Mouse (Mus musculus) adipocyte (in vitro differentiated cells): ENCODE results near the gene Onecut1.
A peak's percentile ranks its signal among the peaks of the same experiment; 100 is the strongest.

ENCODE experiments used
- DNase-seq: peaks from one replicate; pipeline ENCODE4 v3.0.0-alpha.2; 2016; ENCODE audit warnings: low spot score

Gene Onecut1

DNA sequence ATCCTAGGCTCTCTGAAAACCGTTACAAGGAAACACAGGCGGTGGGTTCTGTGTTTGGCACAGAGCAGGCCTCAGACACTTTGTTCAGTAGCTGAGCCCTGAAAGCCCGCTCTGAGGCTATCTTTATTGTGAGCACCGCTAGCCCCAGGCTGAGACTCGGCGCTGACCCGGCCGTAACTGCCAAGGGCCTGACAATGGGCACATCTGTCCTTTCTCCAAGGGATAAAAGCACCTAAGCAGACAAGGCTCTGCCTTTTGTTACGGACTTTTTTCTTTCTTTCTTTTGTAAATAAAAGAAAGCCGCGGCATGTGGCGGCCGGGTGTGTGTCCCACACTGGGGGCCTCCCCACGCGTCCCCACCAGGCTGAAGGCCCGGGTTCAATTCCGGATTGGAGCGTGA lies 1.3 kb upstream of the Onecut1 start:
- DNase-seq: no peak

GRCm38 (mm10) chr9:74862096-74862780 lies 517 bp downstream of the Onecut1 start:
- no peak for DNase-seq

- no peak for DNase-seq
Observed at GRCm38 (mm10) chr9:74862783-74863654, 1.3 kb downstream of the Onecut1 start.

GRCm38 (mm10) chr9:74863655-74864443 lies 2.1 kb downstream of the Onecut1 start:
- DNase-seq: no peak

DNA sequence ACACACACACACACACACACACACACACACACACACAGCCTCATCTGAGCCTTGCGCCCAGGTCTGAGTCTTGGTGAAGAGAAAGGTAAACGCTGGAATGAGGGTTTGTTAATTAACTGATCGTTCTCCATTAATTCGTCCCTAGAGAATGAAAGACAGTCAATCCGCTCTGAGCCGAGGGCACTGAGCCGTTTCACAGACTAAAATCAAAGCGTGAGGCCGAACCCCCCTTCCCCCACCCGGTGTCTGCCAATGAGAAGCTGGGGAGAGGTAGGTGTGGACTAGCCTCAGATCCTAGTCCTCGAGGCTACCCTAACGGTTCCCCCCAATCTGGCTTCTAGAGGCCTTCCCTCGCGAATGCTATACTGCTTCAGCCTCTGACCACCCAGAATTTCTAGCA lies 2.8 kb downstream of the Onecut1 start:
- DNase-seq: no peak

DNA sequence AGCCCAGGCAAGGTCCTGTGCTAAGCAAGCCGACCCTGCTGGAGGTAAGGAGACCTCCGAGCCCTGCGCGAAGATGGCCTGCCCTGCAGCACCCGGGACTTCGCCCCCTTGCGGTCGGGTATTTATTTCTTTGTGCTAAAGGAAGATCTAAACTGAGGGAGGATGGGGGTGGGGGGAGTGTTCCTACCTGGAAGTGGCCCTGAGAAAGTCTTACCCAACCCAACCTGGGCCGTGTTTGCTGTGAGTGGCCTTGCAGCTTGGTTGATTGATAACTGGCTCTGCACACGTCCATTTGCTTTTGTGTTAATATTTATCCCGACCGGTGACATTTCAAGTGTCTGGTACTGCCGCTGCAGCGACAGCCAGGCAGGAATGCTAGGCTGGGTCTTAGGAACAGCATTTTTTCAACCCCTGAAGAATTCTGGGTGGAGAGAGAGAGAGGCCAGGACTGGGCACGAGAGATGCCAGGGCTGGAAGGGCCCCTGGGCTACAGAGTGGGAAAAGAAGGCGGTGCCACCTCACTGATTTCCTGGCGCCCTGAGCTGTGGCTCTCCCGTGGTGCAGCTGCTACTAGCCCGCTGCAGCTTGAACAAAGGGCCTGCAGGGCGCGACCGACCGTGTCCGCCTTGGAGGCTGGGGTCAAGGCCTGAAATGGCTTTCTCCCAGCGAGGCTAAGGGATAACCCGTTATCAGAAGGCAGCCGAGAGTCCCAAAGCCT lies 5.0 kb downstream of the Onecut1 start:
- DNase-seq: no peak

- peak; percentile 10 for DNase-seq
Observed at GRCm38 (mm10) chr9:74867641-74868205, 6.0 kb downstream of the Onecut1 start.

DNA sequence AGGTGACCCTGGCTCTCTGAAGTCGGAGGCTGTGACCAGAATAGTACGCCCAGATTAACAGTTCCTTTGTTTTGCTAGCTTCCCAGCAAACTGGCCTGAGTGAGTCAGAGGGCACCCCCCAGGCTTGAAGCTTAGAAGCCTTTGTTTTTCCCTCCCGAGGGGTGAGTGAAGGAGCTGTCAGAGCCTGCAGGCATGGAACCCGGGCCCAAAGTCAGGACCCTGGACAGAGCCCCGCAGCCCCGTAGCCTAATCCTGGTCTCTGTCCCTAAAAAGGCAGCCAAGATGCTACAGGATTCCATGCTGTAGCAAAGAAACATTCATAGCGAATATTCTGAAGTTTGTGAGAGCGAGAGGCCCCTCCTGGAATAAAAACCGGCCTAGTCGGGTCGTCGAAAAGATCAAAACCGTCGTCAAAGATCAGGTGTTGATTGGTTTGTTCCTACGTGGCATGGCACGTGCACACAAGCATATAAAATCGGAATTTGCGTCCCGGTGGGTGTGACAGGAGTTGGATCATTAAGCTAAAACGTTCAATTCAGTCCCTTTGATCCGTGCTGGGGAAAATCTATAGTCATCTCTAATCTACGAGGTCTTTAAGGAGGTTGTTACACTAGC lies 6.7 kb downstream of the Onecut1 start:
- no peak for DNase-seq

GRCm38 (mm10) chr9:74870960-74871688 lies 9.4 kb downstream of the Onecut1 start:
- DNase-seq: peak; percentile 48

DNA sequence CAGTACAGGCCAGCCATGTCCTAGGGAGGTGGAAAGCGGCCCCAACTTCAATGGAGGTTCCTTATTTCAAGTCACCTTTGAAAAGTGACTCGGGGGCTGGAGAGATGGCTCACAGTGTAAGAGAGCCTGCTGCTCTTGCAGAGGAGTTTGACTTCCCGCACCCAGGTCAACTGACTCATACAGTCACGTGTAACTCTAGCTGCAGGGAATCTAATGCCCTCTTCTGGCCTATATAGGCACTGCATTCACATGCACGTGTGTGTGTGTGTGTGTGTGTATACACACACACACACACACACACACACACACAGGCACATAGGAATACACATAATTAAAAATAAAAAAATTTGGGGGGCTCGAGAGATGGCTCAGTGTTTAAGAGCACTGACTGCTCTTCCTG lies 14.6 kb downstream of the Onecut1 start:
- DNase-seq: no peak

- no peak for DNase-seq
Observed at GRCm38 (mm10) chr9:74877709-74878108, 16.0 kb downstream of the Onecut1 start.

GRCm38 (mm10) chr9:74887866-74888265 lies 26.1 kb downstream of the Onecut1 start:
- no peak for DNase-seq

DNA sequence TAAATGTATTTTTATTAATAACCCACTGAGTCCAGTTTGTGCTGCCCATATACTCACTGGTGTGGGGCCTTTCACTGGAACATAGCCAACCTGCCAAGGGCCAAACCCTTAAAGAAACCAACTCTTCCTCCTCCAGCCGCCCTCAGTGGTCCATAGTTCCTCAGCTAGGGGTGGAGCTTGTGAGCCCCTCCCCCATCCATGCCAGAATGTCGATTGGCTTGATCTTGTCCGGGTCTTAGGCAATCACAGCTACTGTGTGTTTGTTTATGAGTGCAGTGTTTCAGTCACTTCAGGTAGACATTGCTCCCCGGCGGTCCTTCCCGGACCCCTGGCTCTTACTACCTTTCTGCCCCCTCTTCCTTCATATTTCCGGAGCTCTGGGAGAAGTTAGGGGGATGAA lies 35.0 kb downstream of the Onecut1 start:
- DNase-seq: no peak

DNA sequence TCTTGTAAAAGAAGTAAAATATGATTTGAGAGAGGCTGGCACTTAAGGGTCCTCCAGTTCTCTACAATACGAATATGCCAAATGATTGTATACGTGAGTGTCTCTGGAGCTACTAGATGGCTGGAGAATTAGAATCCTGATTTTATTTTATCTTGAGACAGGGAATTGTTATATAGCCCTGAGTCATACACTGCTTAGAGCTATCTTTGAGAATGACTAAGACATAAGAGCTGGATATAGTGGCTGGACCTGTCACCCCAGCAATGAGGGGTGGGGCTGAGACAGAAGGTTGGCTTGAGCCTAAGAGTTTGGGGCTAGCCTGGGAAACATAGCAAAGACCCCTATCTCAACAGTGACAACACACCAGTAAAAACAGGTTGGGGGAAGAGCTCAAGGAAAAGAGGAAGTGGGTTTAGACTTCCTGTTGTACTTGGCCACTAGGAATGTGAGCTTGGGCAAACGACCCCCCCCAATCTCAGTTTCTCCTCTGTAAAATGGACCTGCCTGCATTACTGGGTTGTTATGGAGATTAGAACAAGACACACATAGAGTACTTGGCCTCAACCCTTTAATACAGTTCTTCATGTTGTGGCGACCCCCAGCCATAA lies 35.8 kb downstream of the Onecut1 start:
- no peak for DNase-seq

GRCm38 (mm10) chr9:74900141-74900540 lies 38.4 kb downstream of the Onecut1 start:
- no peak for DNase-seq

DNA sequence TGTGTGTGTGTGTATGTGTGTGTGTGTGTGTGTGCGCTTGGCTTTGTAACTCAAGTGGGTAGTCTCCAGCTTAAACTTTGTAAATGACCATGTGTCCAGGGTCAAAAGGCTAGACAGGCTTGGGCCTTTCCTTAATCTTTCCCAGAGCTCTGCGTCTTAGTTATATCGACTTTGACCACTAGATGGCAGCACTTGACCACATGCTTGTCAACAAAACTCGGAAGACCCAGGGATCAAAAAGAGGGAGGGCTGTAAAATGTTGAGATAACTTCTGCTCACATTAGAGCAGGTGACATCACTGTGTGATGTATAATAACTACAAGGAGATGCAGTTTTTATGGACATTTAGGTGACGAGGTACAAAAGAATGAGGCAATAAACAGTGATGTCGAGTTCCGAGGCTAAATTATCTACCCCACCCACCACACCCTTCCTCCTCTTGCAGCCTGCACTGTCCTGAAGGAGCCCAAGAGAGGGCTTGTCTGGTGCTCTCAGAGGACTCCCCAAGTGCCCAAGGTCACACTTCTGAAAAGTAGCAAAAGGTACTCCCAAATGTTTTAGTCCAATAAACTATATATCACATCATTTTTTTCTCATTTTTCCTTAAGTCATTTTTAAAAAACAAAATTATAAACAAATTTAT lies 43.3 kb downstream of the Onecut1 start:
- peak; percentile 90 for DNase-seq

- peak; percentile 57 for DNase-seq
Observed at GRCm38 (mm10) chr9:74906951-74907350, 45.2 kb downstream of the Onecut1 start.

DNA sequence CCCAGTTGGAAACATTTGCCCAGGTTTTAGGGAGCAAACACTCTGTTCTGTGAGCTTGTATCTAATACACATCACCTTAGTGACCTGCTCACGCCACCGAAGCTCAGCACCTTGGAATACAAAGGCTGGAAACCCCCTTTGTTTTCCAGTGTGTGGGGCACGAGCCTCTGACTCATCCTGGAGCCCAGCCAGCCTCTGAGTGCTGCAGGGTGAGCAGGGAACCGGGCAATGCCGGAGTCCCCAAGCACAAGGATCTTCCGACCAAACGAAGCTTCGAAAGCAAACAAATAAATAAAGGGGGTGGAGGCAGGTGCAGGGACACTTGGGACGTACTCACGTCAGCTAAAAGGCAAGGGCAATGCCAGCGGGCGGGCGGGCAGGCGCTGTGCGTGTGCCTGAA lies 47.5 kb downstream of the Onecut1 start:
- DNase-seq: no peak

GRCm38 (mm10) chr9:74910226-74910759 lies 48.6 kb downstream of the Onecut1 start:
- DNase-seq: no peak
